Mouse (Mus musculus) G1E (cell line): ENCODE data around the gene Adck2. TPM values are rescaled to one million over a fixed set of nuclear protein-coding genes. Genes with fewer than 3 reads are reported as not detected.

Experiments
- ATAC-seq: 2 replicates; pipeline ENCODE4 v1.8.0; 2016; ENCODE audit warnings: mild to moderate bottlenecking; ENCODE audit not compliant: insufficient number of reproducible peaks, poor library complexity, low FRiP score, severe bottlenecking; ENCODE audit errors: extremely low read depth
- DNase-seq: peaks from one replicate; pipeline ENCODE4 v3.0.0; 2012; ENCODE audit warnings: low spot score
- H3K27me3 ChIP-seq: 2 replicates; pipeline ENCODE4 v1.6.1; 2012; ENCODE audit warnings: mild to moderate bottlenecking, low read length, inconsistent platforms; ENCODE audit not compliant: insufficient read depth
- H3K36me3 ChIP-seq: replicated peaks from 2 replicates; pipeline ENCODE3; 2012; ENCODE audit warnings: mild to moderate bottlenecking, inconsistent platforms
- H3K4me1 ChIP-seq: 2 replicates; pipeline ENCODE4 v1.6.1; 2012; ENCODE audit warnings: low read depth, low read length, inconsistent platforms, mixed read lengths; ENCODE audit not compliant: insufficient read depth
- H3K4me3 ChIP-seq: 2 replicates; pipeline ENCODE4 v1.5.1; 2012; ENCODE audit warnings: low read depth, mild to moderate bottlenecking, inconsistent platforms, low read length, moderate library complexity, mixed read lengths
- H3K9me3 ChIP-seq: replicated peaks from 2 replicates; pipeline ENCODE4 v1.6.1; 2012; ENCODE audit warnings: inconsistent platforms
- CTCF ChIP-seq: IDR thresholded peaks from 2 replicates; pipeline ENCODE4 v1.5.1; 2012; ENCODE audit warnings: low read depth, low read length, inconsistent platforms, mixed read lengths
- GATA1 ChIP-seq: IDR thresholded peaks from 2 replicates; pipeline ENCODE4 v1.6.1; 2012; ENCODE audit warnings: borderline replicate concordance, low read length, inconsistent platforms, mixed read lengths
- GATA2 ChIP-seq: IDR thresholded peaks from 2 replicates; pipeline ENCODE4 v1.6.1; 2012; ENCODE audit warnings: low read depth, low read length, inconsistent platforms, borderline replicate concordance
- POLR2AphosphoS5 ChIP-seq: IDR thresholded peaks from 2 replicates; pipeline ENCODE4 v1.6.1; 2012; ENCODE audit warnings: low read depth, low read length, inconsistent platforms; ENCODE audit not compliant: insufficient replicate concordance
- TAL1 ChIP-seq: conservative IDR thresholded peaks from 2 replicates; pipeline ENCODE4 v1.6.1; 2012; ENCODE audit warnings: low read depth, low read length, inconsistent platforms, mixed read lengths
- polyA plus RNA-seq: library from polyadenylated mRNA; stranded (reverse); fragments of >175 nt; gene quantifications from 2 replicates; pipeline ENCODE4 v1.2.3, GENCODE M21; 2012
- total RNA-seq, 2 experiments: library from RNA; stranded (forward) in 1 of 2; stranded (reverse) in 1 of 2; fragments of 200-1000 nt in 1 of 2; fragments of >200 nt in 1 of 2; fragmentation: Nextera tagmentation in 1 of 2; gene quantifications; 2 replicates each; pipeline ENCODE4 v1.2.3; 2014 to 2017

The Adck2 gene
- total and polyA plus RNA-seq, 3 experiments, result 5.3 to 10.6 (median 6.8) TPM

- ATAC-seq (no peak), DNase-seq (no peak)
- Histone ChIP-seq H3K36me3 (no peaks in the 10 kb centered on the region), H3K27me3 (peaks cover 41% of the 10 kb centered on the region), H3K9me3 (no peaks in the 10 kb centered on the region), H3K4me1 (no peaks in the 10 kb centered on the region), H3K4me3 (no peak overlapping the region)
- TF ChIP-seq GATA1, result no peak
- no peak for TF ChIP-seq GATA2
- no peak for TF ChIP-seq TAL1
- no peak for TF ChIP-seq CTCF
- no peak for TF ChIP-seq POLR2AphosphoS5
These were observed 29.8 kb upstream of the Adck2 start for GRCm38 (mm10) chr6:39543769-39544420.

- DNase-seq (no peak), ATAC-seq (no peak)
- Histone ChIP-seq H3K27me3 (peaks cover 35% of the 10 kb centered on the region), H3K9me3 (no peaks in the 10 kb centered on the region), H3K36me3 (no peaks in the 10 kb centered on the region), H3K4me1 (no peaks in the 10 kb centered on the region), H3K4me3 (no peak overlapping the region)
- TF ChIP-seq GATA1, result no peak
- TF ChIP-seq CTCF, result no peak
- TF ChIP-seq GATA2, result no peak
- TF ChIP-seq TAL1, result no peak
- no peak for TF ChIP-seq POLR2AphosphoS5
These were observed 28.2 kb upstream of the Adck2 start for GRCm38 (mm10) chr6:39545474-39545873.

- ATAC-seq (no peak), DNase-seq (no peak)
- Histone ChIP-seq H3K27me3 (peaks cover 35% of the 10 kb centered on the region), H3K4me1 (no peaks in the 10 kb centered on the region), H3K36me3 (no peaks in the 10 kb centered on the region), H3K9me3 (no peaks in the 10 kb centered on the region), H3K4me3 (no peak overlapping the region)
- TF ChIP-seq GATA1 (no peak), GATA2 (no peak), POLR2AphosphoS5 (no peak), CTCF (no peak), TAL1 (no peak)
These were observed 25.6 kb upstream of the Adck2 start for GRCm38 (mm10) chr6:39548030-39548429.

GRCm38 (mm10) chr6:39551981-39552636, 21.6 kb upstream of the Adck2 start:
- no peak for ATAC-seq
- DNase-seq, result no peak

GRCm38 (mm10) chr6:39554888-39555647, 18.6 kb upstream of the Adck2 start:
- H3K4me3 ChIP-seq, result no peak overlapping the region
- H3K27me3 ChIP-seq, result peaks cover 45% of the 10 kb centered on the region

More at GRCm38 (mm10) chr6:39551981-39552636, 21.6 kb upstream of the Adck2 start:
- no peak overlapping the region for H3K4me3 ChIP-seq
- no peak for TF ChIP-seq POLR2AphosphoS5
- no peak for TF ChIP-seq GATA1
- no peak for TF ChIP-seq CTCF
- no peak for TF ChIP-seq GATA2
- no peak for TF ChIP-seq TAL1
- peaks cover 43% of the 10 kb centered on the region for H3K27me3 ChIP-seq
- H3K4me1 ChIP-seq, result no peaks in the 10 kb centered on the region
- H3K9me3 ChIP-seq, result no peaks in the 10 kb centered on the region
- H3K36me3 ChIP-seq, result no peaks in the 10 kb centered on the region

GRCm38 (mm10) chr6:39555648-39555945, 18.1 kb upstream of the Adck2 start:
- no peak for DNase-seq
- H3K36me3 ChIP-seq, result no peaks in the 10 kb centered on the region
- no peak for ATAC-seq
- TF ChIP-seq TAL1 (no peak), GATA1 (no peak), POLR2AphosphoS5 (no peak), GATA2 (no peak), CTCF (no peak)
- H3K4me1 ChIP-seq, result no peaks in the 10 kb centered on the region
- H3K4me3 ChIP-seq, result no peak overlapping the region
- peaks cover 2% of the 10 kb centered on the region for H3K9me3 ChIP-seq
- H3K27me3 ChIP-seq, result peaks cover 45% of the 10 kb centered on the region

More at GRCm38 (mm10) chr6:39554888-39555647, 18.6 kb upstream of the Adck2 start:
- Histone ChIP-seq H3K36me3 (no peaks in the 10 kb centered on the region), H3K9me3 (peaks cover 2% of the 10 kb centered on the region), H3K4me1 (no peaks in the 10 kb centered on the region)
- no peak for ATAC-seq
- TF ChIP-seq POLR2AphosphoS5 (no peak), CTCF (no peak), GATA2 (no peak), GATA1 (no peak), TAL1 (no peak)
- no peak for DNase-seq
